Mouse (Mus musculus) lung, postnatal 0 days (tissue): ENCODE measurements at regions not wholly inside any gene's neighbourhood (a gene's known extent, or its start where the extent isn't known, plus 50 kb on each side); places are given as distances from the start of the nearest gene placed in this dataset.

Experiments
- ATAC-seq: fragments of 200-750 bp; cut with Nextera tagmentation; 2 replicates; pipeline ENCODE4 v1.8.0; 2017; ENCODE audit warnings: moderate library complexity
- DNase-seq: peaks from one replicate; pipeline ENCODE4 v3.0.0-alpha.2; 2016; ENCODE audit warnings: low spot score
- H3K27ac ChIP-seq: fragments of 300-500 bp; sonication (generic); 2 replicates; pipeline ENCODE4 v1.5.1; 2014; ENCODE audit warnings: antibody characterized with exemption, mild to moderate bottlenecking, low read length, mixed read lengths
- H3K27me3 ChIP-seq: fragments of 300-500 bp; sonication (generic); replicated peaks from 2 replicates; pipeline ENCODE4 v1.6.1; 2014; ENCODE audit warnings: low read length, mixed read lengths; ENCODE audit not compliant: insufficient read depth
- H3K36me3 ChIP-seq: fragments of 300-500 bp; sonication (generic); 2 replicates; pipeline ENCODE4 v1.6.1; 2014; ENCODE audit warnings: low read length, mixed read lengths; ENCODE audit not compliant: insufficient read depth
- H3K4me1 ChIP-seq: fragments of 300-500 bp; sonication (generic); 2 replicates; pipeline ENCODE4 v1.6.1; 2014; ENCODE audit warnings: antibody characterized with exemption, low read depth, low read length, mixed read lengths; ENCODE audit not compliant: insufficient read depth
- H3K4me2 ChIP-seq: fragments of 300-500 bp; sonication (generic); replicated peaks from 2 replicates; pipeline ENCODE4 v1.6.1; 2014; ENCODE audit warnings: low read depth, mild to moderate bottlenecking, low read length, moderate library complexity, mixed read lengths
- H3K4me3 ChIP-seq: fragments of 300-500 bp; sonication (generic); 2 replicates; pipeline ENCODE4 v1.5.1; 2014; ENCODE audit warnings: low read depth, low read length
- H3K9ac ChIP-seq: fragments of 300-500 bp; sonication (generic); replicated peaks from 2 replicates; pipeline ENCODE4 v1.6.1; 2014; ENCODE audit warnings: low read depth, mild to moderate bottlenecking
- H3K9me3 ChIP-seq: fragments of 300-500 bp; sonication (generic); 2 replicates; pipeline ENCODE4 v1.6.1; 2016; ENCODE audit warnings: low read length, mixed read lengths
- CTCF ChIP-seq: IDR thresholded peaks from 2 replicates; pipeline ENCODE4 v1.5.1; 2016; ENCODE audit warnings: antibody characterized with exemption, mild to moderate bottlenecking
- EP300 ChIP-seq: IDR thresholded peaks from 2 replicates; pipeline ENCODE4 v1.6.1; 2016; ENCODE audit warnings: antibody characterized with exemption, mild to moderate bottlenecking, control low read depth
- WGBS: fragments of 180-500 bp; shearing (Covaris S2); extraction: QIAGEN DNeasy Blood & Tissue Kit; methylation state at CpG from one replicate; pipeline ENCODE4 v1.1.7; 2014; 5-methylcytosine and 5-hydroxymethylcytosine counted together

DNA sequence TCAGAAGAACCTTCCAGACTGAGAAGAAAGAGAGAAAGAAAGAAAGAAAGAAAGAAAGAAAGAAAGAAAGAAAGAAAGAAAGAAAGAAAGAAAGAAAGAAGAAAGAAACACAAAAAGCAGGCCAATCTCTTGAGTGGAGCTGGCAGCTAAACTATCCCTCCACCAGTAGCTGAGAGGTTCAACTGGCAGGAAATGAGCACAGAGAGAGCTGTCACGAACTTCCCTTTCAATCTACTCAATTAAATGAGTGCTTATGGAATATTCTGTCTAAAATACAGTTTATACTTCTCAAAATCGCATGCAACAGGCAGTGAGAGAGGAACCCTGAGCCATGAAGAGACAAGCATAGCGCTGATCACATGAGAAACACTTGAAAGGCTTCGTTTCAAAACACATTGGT lies 168.5 kb upstream of the Klf3 start:
- no peak for ATAC-seq
- H3K27ac ChIP-seq: no peak overlapping the region
- H3K9me3 ChIP-seq: no peaks in the 10 kb centered on the region
- no peak overlapping the region for H3K9ac ChIP-seq
- H3K4me3 ChIP-seq: no peak overlapping the region
- TF ChIP-seq CTCF (no peak), EP300 (no peak)
- no peaks in the 10 kb centered on the region for H3K27me3 ChIP-seq
- H3K36me3 ChIP-seq: no peaks in the 10 kb centered on the region
- no peak for DNase-seq
- H3K4me1 ChIP-seq: no peaks in the 10 kb centered on the region
- WGBS: 60% methylated on average over 4 of the region's 4 CpGs
- no peak overlapping the region for H3K4me2 ChIP-seq

DNA sequence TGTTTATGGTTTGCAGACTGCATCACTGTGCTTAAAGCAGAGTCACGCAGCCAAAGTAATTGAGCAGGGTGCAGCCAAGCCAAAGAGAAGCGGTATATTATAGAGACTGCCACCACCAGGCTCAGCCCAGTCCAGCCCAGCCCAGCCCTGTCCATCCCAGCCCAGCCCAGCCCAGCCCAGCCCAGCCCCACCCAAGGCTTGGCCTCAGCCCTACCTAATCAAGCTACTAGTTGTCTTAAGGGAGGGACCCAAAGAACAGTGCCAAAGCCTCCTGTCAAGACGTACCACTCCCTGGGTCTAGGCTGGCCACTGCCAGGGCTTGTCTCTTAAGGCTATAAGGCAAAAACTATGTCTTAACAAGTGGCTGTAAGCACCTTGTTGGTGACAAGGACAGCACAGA lies 166.9 kb upstream of the Klf3 start:
- Histone ChIP-seq H3K27ac (no peak overlapping the region), H3K36me3 (no peaks in the 10 kb centered on the region), H3K9ac (no peak overlapping the region), H3K4me2 (no peak overlapping the region), H3K4me3 (no peak overlapping the region), H3K4me1 (no peaks in the 10 kb centered on the region), H3K27me3 (no peaks in the 10 kb centered on the region), H3K9me3 (no peaks in the 10 kb centered on the region)
- TF ChIP-seq CTCF: no peak
- TF ChIP-seq EP300: no peak
- no peak for ATAC-seq
- 82% methylated on average over 3 of the region's 3 CpGs for WGBS
- DNase-seq: no peak

DNA sequence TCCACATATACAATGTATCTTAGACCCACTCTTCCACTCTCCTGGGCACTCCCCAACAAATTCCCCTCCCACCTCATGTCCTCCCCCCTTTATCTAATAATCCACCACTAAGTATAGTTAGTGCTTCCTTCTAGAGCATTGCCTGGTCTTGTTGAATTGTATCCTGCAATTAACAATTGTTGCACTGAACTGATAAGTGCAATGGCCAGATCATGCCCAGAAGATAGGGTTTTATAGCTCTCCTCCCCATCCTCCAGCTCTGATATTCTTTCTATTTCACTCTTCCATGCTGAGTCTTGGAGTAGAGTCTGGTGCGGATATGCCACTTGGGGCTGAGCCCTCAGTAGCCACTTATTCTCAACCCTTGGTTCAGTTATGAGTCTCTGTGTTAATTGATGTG lies 159.6 kb upstream of the Klf3 start:
- H3K4me3 ChIP-seq: no peak overlapping the region
- H3K36me3 ChIP-seq: no peaks in the 10 kb centered on the region
- H3K9me3 ChIP-seq: no peaks in the 10 kb centered on the region
- DNase-seq (no peak), ATAC-seq (no peak)
- no peak overlapping the region for H3K9ac ChIP-seq
- no peaks in the 10 kb centered on the region for H3K27me3 ChIP-seq
- TF ChIP-seq EP300 (no peak), CTCF (no peak)
- H3K4me2 ChIP-seq: no peak overlapping the region
- H3K4me1 ChIP-seq: peaks cover 3% of the 10 kb centered on the region; the same call in 1 of the 2 replicates
- 96% methylated on average over 1 of the region's 1 CpGs for WGBS
- no peak overlapping the region for H3K27ac ChIP-seq

DNA sequence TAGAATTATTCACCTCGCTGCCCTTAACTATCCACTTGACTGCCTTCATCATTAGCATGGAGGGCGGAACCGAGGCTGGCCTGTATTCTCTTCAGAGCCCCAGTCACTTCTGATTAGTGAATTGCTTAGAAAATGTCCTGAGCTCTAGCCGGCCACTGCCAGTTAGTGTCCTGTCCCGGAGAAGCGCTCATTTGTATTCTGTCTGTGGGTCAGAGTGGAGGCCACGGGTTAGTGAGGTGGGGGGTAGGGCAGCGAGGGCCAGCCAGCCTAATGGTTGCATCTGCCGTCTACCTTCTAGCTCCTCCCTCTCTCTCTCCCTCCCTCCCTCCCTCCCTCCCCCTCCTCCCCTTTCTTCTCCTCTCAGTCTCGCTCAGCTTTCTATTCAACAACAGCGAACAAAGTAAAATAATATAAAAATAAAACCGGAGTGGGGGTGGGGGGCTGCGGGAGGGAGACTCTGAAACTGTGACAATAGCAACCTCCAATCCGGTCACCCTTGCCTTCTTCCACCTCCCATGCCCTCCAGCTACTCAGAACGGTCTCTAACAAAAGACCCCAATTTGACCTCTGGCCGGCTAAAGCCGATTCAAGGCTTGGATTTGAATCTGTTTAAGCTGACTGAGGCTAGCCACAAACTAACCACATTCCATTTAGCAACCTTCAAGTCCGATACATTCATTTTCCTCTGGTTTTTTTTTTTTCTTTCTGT lies 155.6 kb upstream of the Klf3 start:
- DNase-seq (peak; percentile 26), ATAC-seq (peak; percentile 47)
- Histone ChIP-seq H3K4me2 (peak overlapping the region; percentile 55), H3K4me1 (peaks cover 5% of the 10 kb centered on the region; the same call in 1 of the 2 replicates), H3K9ac (peak overlapping the region; percentile 26), H3K36me3 (no peaks in the 10 kb centered on the region), H3K9me3 (no peaks in the 10 kb centered on the region), H3K4me3 (peak overlapping the region; percentile 34), H3K27ac (no peak overlapping the region), H3K27me3 (no peaks in the 10 kb centered on the region)
- TF ChIP-seq CTCF: no peak
- no peak for TF ChIP-seq EP300
- WGBS: 14% methylated on average over 18 of the region's 18 CpGs

DNA sequence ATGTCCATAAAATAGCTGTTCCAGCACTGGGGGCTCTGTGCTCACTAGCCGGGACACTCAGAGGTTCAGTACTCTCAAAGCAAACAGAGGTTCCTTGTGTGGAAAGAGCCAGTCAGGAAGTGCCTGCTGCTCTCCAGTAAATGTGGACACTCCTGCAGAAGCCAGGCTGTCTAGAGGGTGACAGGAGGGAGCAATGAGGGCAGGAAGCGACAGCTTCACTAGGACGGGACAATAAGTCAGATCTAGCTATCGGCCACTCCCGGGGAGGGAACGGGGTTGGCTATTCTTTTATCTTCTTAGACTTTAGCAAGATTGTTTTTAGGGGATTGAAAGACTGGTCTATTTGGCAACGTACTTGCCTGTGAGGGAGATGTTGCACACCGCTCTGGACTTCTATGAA lies 154.7 kb upstream of the Klf3 start:
- Histone ChIP-seq H3K9me3 (no peaks in the 10 kb centered on the region), H3K4me3 (no peak overlapping the region), H3K4me1 (peaks cover 5% of the 10 kb centered on the region; the same call in 1 of the 2 replicates), H3K27ac (no peak overlapping the region), H3K4me2 (0 out of 2 replicates have a peak overlapping the region, but pooled peaks have one; percentile 11), H3K36me3 (no peaks in the 10 kb centered on the region), H3K27me3 (no peaks in the 10 kb centered on the region), H3K9ac (0 out of 2 replicates have a peak overlapping the region, but pooled peaks have one; percentile 12)
- DNase-seq: peak; percentile 53
- 7% methylated on average over 8 of the region's 8 CpGs for WGBS
- no peak for TF ChIP-seq EP300
- TF ChIP-seq CTCF: no peak
- ATAC-seq: peak; percentile 58; the same call in 1 of the 2 replicates

DNA sequence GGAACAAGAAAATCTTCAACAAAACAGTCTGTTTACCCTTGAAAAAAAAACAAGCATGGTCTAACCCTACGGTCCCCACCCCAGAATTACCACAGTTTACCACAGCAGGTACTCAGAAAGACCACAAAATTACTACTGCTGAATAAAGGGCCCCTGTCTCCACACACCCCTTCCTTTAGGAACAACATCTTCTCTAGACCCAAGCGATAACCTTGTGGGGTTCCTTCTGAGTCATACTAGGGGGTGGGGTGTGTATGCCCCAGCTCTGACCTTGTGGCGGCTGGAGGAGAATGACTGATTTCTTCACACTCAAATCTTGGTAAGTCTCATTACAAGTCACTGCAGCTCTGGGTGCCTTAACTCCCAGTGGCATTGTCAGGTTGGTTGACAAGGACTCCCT lies 151.8 kb upstream of the Klf3 start:
- Histone ChIP-seq H3K9me3 (no peaks in the 10 kb centered on the region), H3K27me3 (no peaks in the 10 kb centered on the region), H3K27ac (no peak overlapping the region), H3K4me1 (peaks cover 5% of the 10 kb centered on the region; the same call in 1 of the 2 replicates), H3K36me3 (no peaks in the 10 kb centered on the region), H3K9ac (no peak overlapping the region), H3K4me3 (no peak overlapping the region), H3K4me2 (no peak overlapping the region)
- WGBS: 69% methylated on average over 3 of the region's 3 CpGs
- DNase-seq (no peak), ATAC-seq (no peak)
- no peak for TF ChIP-seq EP300
- no peak for TF ChIP-seq CTCF
